ENCODE assay signal across 12 mouse cellular contexts in genomic region chr12:79614583-79614953, GRCm38 (mm10).
DNase-seq lines count a peak whose midpoint lies in the region; ATAC-seq and TF ChIP-seq lines count a peak whose summit lies in the region.
"Had no signal": no experiment of that assay in that cellular context is flagged by ENCODE, and none has a peak within 500 bp of the region (broad histone marks: within the 10 kb centered on the region; RNA-seq: fewer than 3 reads in every experiment).

No protein-coding gene starts in this region.

- no peak overlapping the region for H3K4me2 ChIP-seq in heart, embryonic 15.5 days
- no peak overlapping the region for H3K4me2 ChIP-seq in heart, embryonic 12.5 days
- no peak overlapping the region for H3K4me2 ChIP-seq in liver, embryonic 15.5 days
- H3K4me2 ChIP-seq in embryonic facial prominence, embryonic 12.5 days (replicated peaks) = no peak overlapping the region
- H3K4me2 ChIP-seq in limb, embryonic 14.5 days (replicated peaks; ENCODE audit: low read depth, low read length, severe bottlenecking) = no peak overlapping the region
- no peak overlapping the region for H3K4me2 ChIP-seq in hindbrain, embryonic 12.5 days (replicated peaks)
- H3K4me2 ChIP-seq: forebrain, embryonic 13.5 days had no signal

- no peak for TF ChIP-seq POLR2A in limb, embryonic 14.5 days (IDR thresholded peaks at IDR 0.05; ENCODE audit: borderline replicate concordance, extremely low read depth, insufficient read depth, insufficient read length)

- 70% methylated on average over 2 of the region's 2 CpGs for WGBS in heart, embryonic 15.5 days
- whole genome bisulfite sequencing in heart, embryonic 12.5 days = 91% methylated on average over 2 of the region's 2 CpGs
- WGBS in liver, embryonic 15.5 days (ENCODE audit: insufficient replicate concordance) = 73% methylated on average over 2 of the region's 2 CpGs
- 56% methylated on average over 2 of the region's 2 CpGs for WGBS in embryonic facial prominence, embryonic 12.5 days
- WGBS in limb, embryonic 14.5 days = 47% methylated on average over 2 of the region's 2 CpGs
- WGBS in hindbrain, embryonic 12.5 days = 80% methylated on average over 2 of the region's 2 CpGs

- no peak for ATAC-seq in heart, embryonic 15.5 days (replicated peaks; ENCODE audit: insufficient number of reproducible peaks, insufficient read depth, low FRiP score, low read depth)
- ATAC-seq in heart, embryonic 12.5 days (ENCODE audit: insufficient number of reproducible peaks, low FRiP score) = no peak
- ATAC-seq in liver, embryonic 15.5 days (ENCODE audit: insufficient read depth) = no peak
- ATAC-seq in embryonic facial prominence, embryonic 12.5 days (ENCODE audit: insufficient number of reproducible peaks, insufficient read depth, low FRiP score, low TSS enrichment) = no peak
- no peak for ATAC-seq in limb, embryonic 14.5 days (ENCODE audit: low FRiP score, low read depth)
- ATAC-seq in hindbrain, embryonic 12.5 days (ENCODE audit: low FRiP score) = no peak
- ATAC-seq: forebrain, embryonic 13.5 days had no signal

- no peaks in the 10 kb centered on the region for H3K27me3 ChIP-seq in heart, embryonic 15.5 days
- no peaks in the 10 kb centered on the region for H3K27me3 ChIP-seq in heart, embryonic 12.5 days (replicated peaks)
- no peaks in the 10 kb centered on the region for H3K27me3 ChIP-seq in liver, embryonic 15.5 days
- no peaks in the 10 kb centered on the region for H3K27me3 ChIP-seq in embryonic facial prominence, embryonic 12.5 days
- H3K27me3 ChIP-seq in limb, embryonic 14.5 days (ENCODE audit: control insufficient read depth, insufficient read depth, low read length) = no peaks in the 10 kb centered on the region
- H3K27me3 ChIP-seq in hindbrain, embryonic 12.5 days = peaks cover 10% of the 10 kb centered on the region
- H3K27me3 ChIP-seq: forebrain, embryonic 13.5 days had no signal

- no peaks in the 10 kb centered on the region for H3K9me3 ChIP-seq in heart, embryonic 15.5 days (replicated peaks)
- H3K9me3 ChIP-seq in heart, embryonic 12.5 days (replicated peaks) = no peaks in the 10 kb centered on the region
- H3K9me3 ChIP-seq in liver, embryonic 15.5 days (replicated peaks) = no peaks in the 10 kb centered on the region
- no peaks in the 10 kb centered on the region for H3K9me3 ChIP-seq in embryonic facial prominence, embryonic 12.5 days
- no peaks in the 10 kb centered on the region for H3K9me3 ChIP-seq in limb, embryonic 14.5 days (ENCODE audit: control insufficient read depth, low read length)
- no peaks in the 10 kb centered on the region for H3K9me3 ChIP-seq in hindbrain, embryonic 12.5 days (replicated peaks)
- H3K9me3 ChIP-seq: forebrain, embryonic 13.5 days had no signal

- H3K36me3 ChIP-seq in heart, embryonic 15.5 days = no peaks in the 10 kb centered on the region
- no peaks in the 10 kb centered on the region for H3K36me3 ChIP-seq in heart, embryonic 12.5 days
- no peaks in the 10 kb centered on the region for H3K36me3 ChIP-seq in liver, embryonic 15.5 days (replicated peaks)
- H3K36me3 ChIP-seq in embryonic facial prominence, embryonic 12.5 days = no peaks in the 10 kb centered on the region
- no peaks in the 10 kb centered on the region for H3K36me3 ChIP-seq in limb, embryonic 14.5 days (ENCODE audit: control insufficient read depth, insufficient read depth, low read length)
- no peaks in the 10 kb centered on the region for H3K36me3 ChIP-seq in hindbrain, embryonic 12.5 days

- DNase-seq in liver = no peak
- DNase-seq in limb, embryonic 14.5 days (ENCODE audit: low spot score) = no peak
- DNase-seq in B cell, adult 2 months = no peak
- DNase-seq: cerebellum, adult 8-10 months; heart, postnatal 36 days; kidney, postnatal 10 days had no signal

- no peak overlapping the region for H3K4me3 ChIP-seq in heart, embryonic 15.5 days
- H3K4me3 ChIP-seq in heart, embryonic 12.5 days = no peak overlapping the region
- H3K4me3 ChIP-seq in liver, embryonic 15.5 days (replicated peaks) = no peak overlapping the region
- H3K4me3 ChIP-seq in embryonic facial prominence, embryonic 12.5 days = no peak overlapping the region
- no peak overlapping the region for H3K4me3 ChIP-seq in limb, embryonic 14.5 days (replicated peaks; ENCODE audit: low read length)
- no peak overlapping the region for H3K4me3 ChIP-seq in hindbrain, embryonic 12.5 days
- H3K4me3 ChIP-seq: forebrain, embryonic 13.5 days had no signal

- peaks cover 43% of the 10 kb centered on the region for H3K4me1 ChIP-seq in heart, embryonic 15.5 days (replicated peaks)
- H3K4me1 ChIP-seq in heart, embryonic 12.5 days (replicated peaks) = peaks cover 46% of the 10 kb centered on the region
- H3K4me1 ChIP-seq in liver, embryonic 15.5 days (replicated peaks) = peaks cover 52% of the 10 kb centered on the region
- peaks cover 41% of the 10 kb centered on the region for H3K4me1 ChIP-seq in embryonic facial prominence, embryonic 12.5 days
- peaks cover 40% of the 10 kb centered on the region for H3K4me1 ChIP-seq in limb, embryonic 14.5 days (ENCODE audit: control insufficient read depth, insufficient read depth, low read length)
- H3K4me1 ChIP-seq in hindbrain, embryonic 12.5 days = peaks cover 16% of the 10 kb centered on the region

- peak overlapping the region; percentile 47; the same call in 1 of the 2 replicates for H3K27ac ChIP-seq in heart, embryonic 15.5 days
- H3K27ac ChIP-seq in heart, embryonic 12.5 days (ENCODE audit: poor library complexity, severe bottlenecking) = no peak overlapping the region
- 0 out of 2 replicates have a peak overlapping the region, but pooled peaks have one; percentile 55 for H3K27ac ChIP-seq in liver, embryonic 15.5 days (replicated peaks)
- peak overlapping the region; percentile 54 for H3K27ac ChIP-seq in embryonic facial prominence, embryonic 12.5 days
- peak overlapping the region; percentile 34 for H3K27ac ChIP-seq in limb, embryonic 14.5 days (replicated peaks; ENCODE audit: low read depth, low read length)
- no peak overlapping the region for H3K27ac ChIP-seq in hindbrain, embryonic 12.5 days
- H3K27ac ChIP-seq: forebrain, embryonic 13.5 days had no signal

- H3K9ac ChIP-seq in heart, embryonic 15.5 days = no peak overlapping the region
- no peak overlapping the region for H3K9ac ChIP-seq in heart, embryonic 12.5 days
- no peak overlapping the region for H3K9ac ChIP-seq in liver, embryonic 15.5 days
- no peak overlapping the region for H3K9ac ChIP-seq in embryonic facial prominence, embryonic 12.5 days
- no peak overlapping the region for H3K9ac ChIP-seq in limb, embryonic 14.5 days (ENCODE audit: low read depth, low read length, severe bottlenecking)
- H3K9ac ChIP-seq in hindbrain, embryonic 12.5 days = no peak overlapping the region
- H3K9ac ChIP-seq: forebrain, embryonic 13.5 days had no signal

Comparison
In these comparisons a context has a peak if more than half of its experiments do, and no peak if none do; other contexts are left out.
1. H3K27ac ChIP-seq: peak in heart, embryonic 15.5 days (single experiment), liver, embryonic 15.5 days (single experiment), embryonic facial prominence, embryonic 12.5 days (single experiment) and limb, embryonic 14.5 days (single experiment); none in heart, embryonic 12.5 days (single experiment) and hindbrain, embryonic 12.5 days (single experiment).